Mouse (Mus musculus) thymus, adult 2 months (tissue): ENCODE data around the gene Ino80e. TPM values are rescaled to one million over a fixed set of nuclear protein-coding genes. Genes with fewer than 3 reads are reported as not detected.
A peak's percentile ranks its signal among the peaks of the same experiment; 100 is the strongest.

Source experiments
- DNase-seq: peaks from one replicate; pipeline ENCODE4 v3.0.0; 2021
- H3K27ac ChIP-seq: fragments of 200-500 bp; 2 replicates; pipeline ENCODE4 v1.5.1; 2012; ENCODE audit warnings: low read length, control low read depth; ENCODE audit not compliant: control insufficient read depth, insufficient read depth
- H3K27me3 ChIP-seq: fragments of 200-500 bp; 2 replicates; pipeline ENCODE4 v1.6.1; 2012; ENCODE audit warnings: mild to moderate bottlenecking, low read length, moderate library complexity, mixed read lengths; ENCODE audit not compliant: control insufficient read depth, insufficient read depth
- H3K36me3 ChIP-seq: fragments of 200-500 bp; 2 replicates; pipeline ENCODE4 v1.6.1; 2012; ENCODE audit warnings: mild to moderate bottlenecking, low read length, moderate library complexity; ENCODE audit not compliant: control insufficient read depth, insufficient read depth
- H3K4me1 ChIP-seq: fragments of 200-500 bp; replicated peaks from 2 replicates; pipeline ENCODE4 v1.6.1; 2012; ENCODE audit warnings: low read length; ENCODE audit not compliant: control insufficient read depth, insufficient read depth
- H3K4me3 ChIP-seq: fragments of 200-500 bp; 2 replicates; pipeline ENCODE4 v1.5.1; 2012; ENCODE audit warnings: mild to moderate bottlenecking, low read length, control low read depth, moderate library complexity; ENCODE audit not compliant: control insufficient read depth, insufficient read depth
- CTCF ChIP-seq: fragments of 200-500 bp; IDR thresholded peaks from 2 replicates; pipeline ENCODE4 v1.5.1; 2012; ENCODE audit warnings: mild to moderate bottlenecking, control low read depth, low read length, moderate library complexity, borderline replicate concordance; ENCODE audit not compliant: control insufficient read depth, poor library complexity, insufficient read depth; ENCODE audit errors: extremely low read depth
- POLR2A ChIP-seq: fragments of 200-500 bp; IDR thresholded peaks from 2 replicates; pipeline ENCODE4 v1.6.1; 2012; ENCODE audit warnings: mild to moderate bottlenecking, low read length, control low read depth, moderate library complexity; ENCODE audit not compliant: control insufficient read depth, poor library complexity, insufficient read depth; ENCODE audit errors: extremely low read depth
- WGBS: fragments of 180-500 bp; shearing (Covaris S2); methylation state at CpG from one replicate; pipeline ENCODE4 v1.1.7; 2018; 5-methylcytosine and 5-hydroxymethylcytosine counted together
- polyA plus RNA-seq: library from polyadenylated mRNA; depleted of rRNA; stranded (reverse); fragments of >200 nt; gene quantifications from 2 replicates; pipeline ENCODE4 v1.2.3, GENCODE M21; 2012

Ino80e gene
- polyA plus RNA-seq, 1 experiment, result 122 TPM

DNA sequence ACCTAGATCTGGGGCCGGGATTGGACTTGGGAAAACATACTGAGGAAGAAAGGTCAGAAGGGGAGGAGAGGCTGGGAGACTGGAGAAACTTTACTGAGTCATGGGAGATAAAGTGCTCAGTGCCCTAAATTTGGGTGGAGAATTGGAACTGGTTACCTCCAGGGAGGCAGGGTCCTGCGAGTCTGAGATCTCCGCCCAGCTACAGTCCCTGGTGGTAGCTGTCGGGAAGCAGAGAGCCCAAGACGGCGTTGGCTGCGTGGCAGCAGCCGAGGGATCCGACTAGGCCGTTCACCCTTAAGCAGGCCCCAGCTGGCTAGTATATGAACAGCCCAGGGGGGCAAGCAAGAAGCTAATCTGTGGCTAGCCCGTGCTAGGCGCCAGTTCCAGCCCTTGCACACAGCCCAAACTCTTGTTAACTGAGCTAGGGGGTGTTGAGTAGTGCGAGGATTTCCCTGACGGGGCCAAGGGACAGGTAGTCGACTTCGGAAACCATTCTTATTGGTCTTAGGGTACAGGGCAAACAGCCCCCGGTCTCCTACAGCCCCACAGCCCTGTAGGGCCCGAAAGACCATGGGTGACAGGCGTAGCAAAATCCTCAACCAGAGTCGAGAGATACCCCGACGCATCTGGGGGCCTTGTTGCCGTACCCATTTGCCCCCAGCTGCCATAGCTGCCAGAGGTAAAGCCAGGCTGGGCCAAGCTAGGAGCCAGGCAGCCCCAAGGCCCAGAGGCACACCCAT lies 7.8 kb upstream of the Ino80e start:
- peaks cover 66% of the 10 kb centered on the region for H3K36me3 ChIP-seq
- no peak for DNase-seq
- no peak overlapping the region for H3K4me3 ChIP-seq
- no peak overlapping the region for H3K27ac ChIP-seq
- no peaks in the 10 kb centered on the region for H3K4me1 ChIP-seq
- no peak for TF ChIP-seq CTCF
- no peak for TF ChIP-seq POLR2A
- 98% methylated on average over 23 of the region's 23 CpGs for WGBS
- no peaks in the 10 kb centered on the region for H3K27me3 ChIP-seq

DNA sequence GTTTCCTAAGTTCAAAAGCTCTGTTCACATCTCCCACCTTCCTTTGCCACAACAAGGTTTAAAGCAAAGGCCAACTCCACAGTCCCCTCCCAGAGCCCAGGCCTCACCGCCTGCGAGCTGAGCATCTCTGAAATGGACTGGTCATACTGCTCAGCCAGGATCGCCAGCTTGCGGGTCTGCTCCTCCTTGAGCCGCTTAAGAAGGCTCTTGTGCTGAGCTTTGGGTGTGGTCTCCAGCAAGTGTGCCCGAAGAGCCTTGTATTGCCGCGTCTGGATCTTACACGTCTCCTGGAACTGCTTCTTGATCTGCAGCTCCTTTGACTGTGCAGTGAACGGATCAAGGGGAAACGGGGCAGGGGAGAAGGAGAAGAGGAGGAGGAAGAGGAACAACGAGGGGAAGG lies 5.8 kb upstream of the Ino80e start:
- Histone ChIP-seq H3K4me1 (peaks cover 14% of the 10 kb centered on the region), H3K36me3 (peaks cover 47% of the 10 kb centered on the region)

DNA sequence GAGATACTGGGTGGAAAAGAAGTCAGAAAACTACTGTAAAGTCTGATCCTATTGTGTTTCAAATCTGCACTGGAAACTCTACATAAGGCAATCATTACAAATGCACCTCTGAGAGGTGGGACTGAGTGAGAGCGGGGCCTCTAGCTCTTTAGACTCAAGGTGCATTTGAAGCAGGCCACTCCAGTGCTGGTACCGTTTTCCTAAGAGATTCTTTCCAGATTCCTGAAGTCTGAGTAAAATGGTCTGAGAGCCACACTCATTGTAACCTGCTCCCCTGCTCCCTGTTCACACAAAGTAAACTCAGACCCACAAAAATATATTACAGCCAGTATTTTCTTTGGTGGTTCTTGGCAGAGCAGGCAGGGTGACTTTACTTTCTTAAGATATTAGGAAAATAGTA lies 5.4 kb upstream of the Ino80e start:
- TF ChIP-seq CTCF (no peak), POLR2A (no peak)
- Histone ChIP-seq H3K4me1 (peaks cover 19% of the 10 kb centered on the region), H3K36me3 (peaks cover 42% of the 10 kb centered on the region), H3K27me3 (no peaks in the 10 kb centered on the region), H3K4me3 (no peak overlapping the region), H3K27ac (no peak overlapping the region)
- WGBS, result 92% methylated on average over 2 of the region's 2 CpGs
- DNase-seq, result no peak

More for the DNA sequence above, 5.8 kb upstream of the Ino80e start:
- Histone ChIP-seq H3K27me3 (no peaks in the 10 kb centered on the region), H3K4me3 (no peak overlapping the region), H3K27ac (no peak overlapping the region)
- TF ChIP-seq POLR2A (no peak), CTCF (no peak)
- 91% methylated on average over 12 of the region's 12 CpGs for WGBS
- no peak for DNase-seq

DNA sequence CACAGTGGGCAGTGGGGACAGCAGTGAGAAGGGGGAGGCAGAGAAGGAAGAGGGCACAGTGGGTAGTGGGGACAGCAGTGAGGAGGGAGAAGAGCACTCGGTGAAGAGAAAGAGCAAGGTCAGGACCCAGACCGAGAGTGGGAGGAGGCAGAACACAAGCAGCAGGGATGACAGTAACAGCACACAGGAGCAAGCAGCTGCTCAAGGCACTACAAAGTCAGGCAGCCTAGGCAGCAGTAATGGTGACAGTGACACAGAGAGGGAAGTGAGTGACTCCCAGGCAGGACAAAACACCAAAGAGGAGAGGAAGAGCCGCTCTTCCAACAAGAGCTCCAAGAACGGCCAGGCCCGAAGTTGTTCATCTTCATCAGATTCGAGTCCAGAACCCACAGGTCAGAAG lies 1.6 kb upstream of the Ino80e start:
- Histone ChIP-seq H3K36me3 (peaks cover 7% of the 10 kb centered on the region; the same call in 1 of the 2 replicates), H3K4me1 (peaks cover 26% of the 10 kb centered on the region), H3K4me3 (no peak overlapping the region), H3K27me3 (no peaks in the 10 kb centered on the region), H3K27ac (no peak overlapping the region)
- DNase-seq, result no peak
- WGBS, result 82% methylated on average over 6 of the region's 6 CpGs
- no peak for TF ChIP-seq CTCF
- no peak for TF ChIP-seq POLR2A

DNA sequence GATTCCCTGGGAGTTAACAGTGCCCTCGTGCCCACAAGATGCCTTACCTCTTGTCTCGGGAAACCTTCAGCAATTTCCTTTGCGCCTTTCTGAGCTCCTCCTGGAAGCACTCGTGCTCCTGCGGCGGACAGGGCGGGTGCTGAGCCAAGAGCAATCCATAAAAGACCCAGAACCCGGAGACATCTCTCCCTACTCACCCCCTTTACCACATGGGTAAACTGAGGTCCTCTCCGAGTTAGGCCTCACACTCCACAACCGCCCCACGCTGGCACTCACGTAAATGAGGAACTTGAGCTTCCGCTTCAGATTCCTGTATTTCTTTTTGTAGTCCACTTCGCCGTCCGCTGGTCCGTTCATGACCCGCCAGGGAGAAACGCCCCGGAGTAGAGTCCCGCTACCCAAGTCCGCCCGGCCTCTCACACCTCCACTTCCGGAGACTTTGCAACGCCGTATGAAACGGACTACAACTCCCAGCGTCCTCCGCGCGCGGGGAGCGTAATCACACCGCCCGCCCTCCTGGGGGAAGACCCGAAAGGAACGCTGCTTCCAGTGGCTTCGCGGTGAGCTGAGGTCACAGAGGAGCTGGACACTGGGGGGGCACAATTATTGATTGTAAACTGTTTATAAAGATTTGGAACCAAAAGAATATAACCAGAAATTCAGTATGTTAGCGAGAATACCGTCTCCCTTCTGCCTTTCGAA lies 597 bp downstream of the Ino80e start, which contains the start of gene Hirip3:
Hirip3 (plus strand) TSS at position 544 of the 702 bp plus-strand sequence.
- DNase-seq, result peak; percentile 95
- Histone ChIP-seq H3K27ac (peak within 1 kb of the TSS; percentile 65), H3K27me3 (no peaks in the 10 kb centered on the region), H3K36me3 (no peaks in the 10 kb centered on the region; the same call in 1 of the 2 replicates), H3K4me3 (peak within 1 kb of the TSS; percentile 80), H3K4me1 (peaks cover 35% of the 10 kb centered on the region)
- under 1% methylated on average over 42 of the region's 42 CpGs for WGBS
- TF ChIP-seq POLR2A, result 0 out of 2 replicates have a peak, but pooled peaks have one; percentile 7
- TF ChIP-seq CTCF, result no peak

DNA sequence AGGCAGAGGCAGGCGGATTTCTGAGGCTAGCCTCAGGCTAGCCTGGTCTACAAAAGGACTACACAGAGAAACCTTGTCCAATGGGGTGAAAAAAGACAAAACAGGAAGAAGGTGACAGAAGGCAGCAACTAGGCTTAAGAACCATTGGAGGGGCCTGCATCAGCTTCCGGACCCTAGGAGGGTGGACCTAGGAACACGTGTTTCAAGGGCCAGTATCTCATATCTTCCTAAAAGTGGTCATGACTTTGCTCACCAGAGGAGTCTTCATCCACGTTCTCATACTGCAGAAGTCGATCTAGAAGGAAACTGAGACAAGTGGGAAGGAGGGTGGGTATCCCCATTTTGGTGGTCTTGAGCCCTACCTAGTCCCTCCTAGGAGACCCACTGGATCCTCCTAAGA lies 1.2 kb downstream of the Ino80e start:
- DNase-seq, result no peak
- no peak overlapping the region for H3K27ac ChIP-seq
- 46% methylated on average over 5 of the region's 5 CpGs for WGBS

More for the DNA sequence above, 1.2 kb downstream of the Ino80e start:
- H3K27me3 ChIP-seq, result no peaks in the 10 kb centered on the region
- H3K36me3 ChIP-seq, result peaks cover 5% of the 10 kb centered on the region; the same call in 1 of the 2 replicates
- peak overlapping the region; percentile 80 for H3K4me3 ChIP-seq
- peaks cover 35% of the 10 kb centered on the region for H3K4me1 ChIP-seq
- TF ChIP-seq CTCF (no peak), POLR2A (no peak)
